Mouse (Mus musculus) embryonic stem cell, embryonic (primary cell): ENCODE measurements around the gene Slfn14.
"Not testable (repeated sequence)": the region's sequence is repeated elsewhere in the genome, so short reads cannot be mapped to it uniquely, and the experiment has no call there.

Experiments used
- CTCF ChIA-PET, 4 experiments: fragments of 300-600 bp in 2 of 4; fragments of 350-600 bp in 2 of 4; sonication (Branson Sonifier 250); formaldehyde crosslinking; loops; one replicate each; lab custom pipeline; 2022; ENCODE audit warnings: inconsistent platforms in 2 of 4; lab: Charles Lee
- POLR2A ChIA-PET, 4 experiments: fragments of 300-600 bp in 2 of 4; fragments of 350-600 bp in 2 of 4; sonication (Branson Sonifier 250); formaldehyde crosslinking; loops; one replicate each; lab custom pipeline; 2022; ENCODE audit warnings: antibody characterized with exemption in 4 of 4, inconsistent platforms in 1 of 4; lab: Charles Lee

Slfn14 gene

DNA sequence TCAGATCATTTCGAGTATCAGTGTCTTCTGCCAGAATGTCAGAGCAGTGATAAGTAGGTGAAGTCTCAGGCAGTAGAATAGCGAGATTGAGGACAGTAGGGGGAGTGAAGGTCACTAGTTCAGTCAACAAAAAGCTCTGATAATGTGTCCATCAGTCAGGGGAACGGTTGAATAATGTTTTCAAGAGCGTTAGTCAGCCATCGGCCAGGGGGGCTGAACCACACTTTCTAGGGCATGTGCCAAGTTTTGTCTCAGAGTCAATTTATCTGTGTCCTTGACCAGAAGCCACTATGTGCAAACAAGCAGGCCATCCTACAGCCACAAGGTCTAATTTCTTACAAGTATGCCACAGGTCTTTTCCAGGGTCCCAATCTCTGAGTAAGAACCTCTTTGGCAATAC, 29.3 kb downstream of the Slfn14 start:
- POLR2A ChIA-PET = interaction anchor here in 2 of 4 experiments (0.6 to 1.2 kb wide), 2 partner anchors 14 to 1614 kb away, joined by 5 to 6 read pairs; no protein-coding TSS in a partner anchor
- CTCF ChIA-PET = not testable (repeated sequence)

DNA sequence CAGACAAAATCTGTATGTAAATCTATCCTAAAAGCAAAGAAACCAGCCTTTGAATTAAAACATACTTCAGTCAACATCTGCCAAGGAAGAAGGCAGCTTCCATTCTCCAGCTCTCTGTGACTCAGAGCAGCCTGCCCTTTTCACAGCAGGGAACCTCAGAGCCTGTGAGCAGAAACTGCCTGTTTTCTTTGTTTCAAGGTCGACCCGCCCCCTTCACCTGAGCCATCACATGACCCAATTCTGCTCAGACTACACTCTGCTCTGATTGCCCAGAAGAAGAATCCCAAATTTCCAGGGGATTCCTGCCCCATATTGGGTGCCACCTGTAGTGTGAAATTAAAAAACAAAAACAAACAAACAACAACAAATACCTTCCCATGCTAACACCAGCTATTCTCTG, 46.7 kb downstream of the Slfn14 start:
- ChIA-PET CTCF (interaction anchor here in 2 of 4 experiments (1.4 to 1.5 kb wide), 2 partner anchors 8 to 9 kb away, joined by 4 to 7 read pairs; no protein-coding TSS in a partner anchor), POLR2A (interaction anchor here in 3 of 4 experiments (0.9 to 1.4 kb wide), 9 partner anchors 8 to 233 kb away, joined by 3 to 5 read pairs (median 4); partner anchors contain the start of genes Ap2b1 (in 1 of the 3) and Taf15 (in 1 of the 3))

GRCm38 (mm10) chr11:83238389-83238788, 48.1 kb downstream of the Slfn14 start:
- CTCF ChIA-PET = no interaction called here
- POLR2A ChIA-PET = interaction anchor here in 2 of 4 experiments (0.8 to 2.1 kb wide), 4 partner anchors 11 to 33 kb away, joined by 3 to 7 read pairs (median 6); no protein-coding TSS in a partner anchor

GRCm38 (mm10) chr11:83237390-83237789, 49.1 kb downstream of the Slfn14 start:
- CTCF ChIA-PET = not testable (repeated sequence)
- POLR2A ChIA-PET = interaction anchor here in 2 of 4 experiments (1.3 to 2.1 kb wide), 4 partner anchors 31 to 54 kb away, joined by 3 to 7 read pairs (median 5); no protein-coding TSS in a partner anchor

DNA sequence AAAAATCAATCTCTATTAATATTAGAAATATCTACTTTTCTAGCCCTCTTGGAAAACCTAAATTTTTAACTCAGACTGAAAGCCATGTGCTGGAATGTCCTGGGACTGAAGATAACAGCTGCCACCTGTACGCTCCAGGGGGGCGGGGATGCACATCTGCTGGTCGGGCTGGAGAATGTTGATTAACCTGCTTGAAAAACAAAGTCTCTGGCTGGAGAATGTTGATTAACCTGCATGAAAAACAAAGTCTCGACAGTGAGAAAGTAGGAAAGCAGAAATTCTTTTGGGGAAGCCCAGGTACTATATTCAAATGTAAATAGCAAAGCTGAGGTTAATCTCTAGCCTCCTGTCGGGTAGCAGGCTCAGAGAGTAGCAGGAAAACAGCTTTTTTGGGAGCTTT, 52.9 kb downstream of the Slfn14 start:
- POLR2A ChIA-PET = interaction anchor here in 1 of 4 experiments (0.7 kb wide), 1 partner anchor 39 kb away, joined by 4 read pairs; no protein-coding TSS in a partner anchor
- CTCF ChIA-PET = interaction anchor here in 1 of 4 experiments (0.7 kb wide), 1 partner anchor 30 kb away, joined by 3 read pairs; no protein-coding TSS in a partner anchor

DNA sequence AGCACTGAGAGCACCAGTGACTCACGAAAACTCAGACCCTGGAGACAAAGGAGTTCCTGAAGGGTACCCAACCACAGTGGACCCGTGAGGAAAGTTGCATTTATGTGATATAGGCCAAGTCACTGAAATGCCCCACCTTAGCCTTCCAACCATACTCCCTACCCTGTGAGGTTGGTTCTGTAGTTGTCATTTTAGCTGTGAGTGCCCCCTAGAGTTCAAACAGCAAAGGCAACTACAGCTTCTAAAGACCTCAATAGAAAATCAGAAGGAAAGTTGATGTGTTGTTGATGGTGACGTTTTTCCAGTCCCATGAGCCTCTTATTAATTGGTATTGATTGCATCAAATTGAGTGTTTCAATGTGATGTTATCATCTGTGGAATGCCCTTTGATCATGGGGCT, 55.6 kb downstream of the Slfn14 start:
- ChIA-PET CTCF (interaction anchor here in 2 of 4 experiments (0.6 to 1.3 kb wide), 6 partner anchors 9 to 58 kb away, joined by 3 to 16 read pairs (median 4); partner anchors contain the start of gene Slfn3 (in 2 of the 2)), POLR2A (interaction anchor here in 3 of 4 experiments (0.5 to 1.2 kb wide), 5 partner anchors 9 to 519 kb away, joined by 3 to 8 read pairs (median 5); no protein-coding TSS in a partner anchor)

DNA sequence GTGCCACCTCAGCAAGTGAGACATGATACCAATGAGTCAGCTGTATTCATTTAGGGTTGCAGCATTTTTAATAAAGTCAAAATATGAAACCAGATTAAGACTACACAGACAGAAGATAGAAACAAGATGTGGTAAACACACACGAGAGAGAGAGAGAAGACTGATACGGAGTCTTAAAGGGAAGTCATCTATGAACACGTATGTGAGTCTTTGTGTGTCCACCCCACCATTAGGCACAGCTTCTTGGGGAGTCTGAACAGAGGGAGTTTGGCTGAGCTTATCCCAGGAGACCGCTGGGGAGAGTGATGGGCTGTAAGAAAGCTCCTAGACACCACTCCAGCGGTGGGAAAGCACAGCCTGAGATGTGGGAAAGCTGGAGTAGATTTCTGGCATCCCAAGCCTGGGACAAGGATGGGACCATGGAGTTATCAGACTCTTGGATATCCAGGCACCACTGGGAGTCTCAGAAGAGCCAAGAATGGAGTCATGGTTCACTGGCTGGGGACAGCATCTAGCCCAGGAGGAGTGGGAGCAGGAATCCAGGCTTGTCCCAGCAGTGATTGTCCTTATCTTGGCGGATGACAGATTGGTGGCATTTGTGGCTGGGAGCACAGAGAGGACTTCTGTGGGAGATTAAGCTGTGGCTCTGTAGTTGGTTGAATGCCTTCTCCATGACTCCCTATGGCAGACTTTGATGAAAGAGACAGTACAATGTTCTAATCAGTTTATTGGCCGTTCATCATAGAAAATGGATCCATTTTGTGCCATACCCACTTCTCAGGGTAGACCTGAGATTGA, 58.4 kb downstream of the Slfn14 start:
- ChIA-PET POLR2A (interaction anchor here in 1 of 4 experiments (1.2 kb wide), 1 partner anchor 11 kb away, joined by 4 read pairs; no protein-coding TSS in a partner anchor), CTCF (interaction anchor here in 1 of 4 experiments (1.4 kb wide), 1 partner anchor 35 kb away, joined by 3 read pairs; no protein-coding TSS in a partner anchor)

DNA sequence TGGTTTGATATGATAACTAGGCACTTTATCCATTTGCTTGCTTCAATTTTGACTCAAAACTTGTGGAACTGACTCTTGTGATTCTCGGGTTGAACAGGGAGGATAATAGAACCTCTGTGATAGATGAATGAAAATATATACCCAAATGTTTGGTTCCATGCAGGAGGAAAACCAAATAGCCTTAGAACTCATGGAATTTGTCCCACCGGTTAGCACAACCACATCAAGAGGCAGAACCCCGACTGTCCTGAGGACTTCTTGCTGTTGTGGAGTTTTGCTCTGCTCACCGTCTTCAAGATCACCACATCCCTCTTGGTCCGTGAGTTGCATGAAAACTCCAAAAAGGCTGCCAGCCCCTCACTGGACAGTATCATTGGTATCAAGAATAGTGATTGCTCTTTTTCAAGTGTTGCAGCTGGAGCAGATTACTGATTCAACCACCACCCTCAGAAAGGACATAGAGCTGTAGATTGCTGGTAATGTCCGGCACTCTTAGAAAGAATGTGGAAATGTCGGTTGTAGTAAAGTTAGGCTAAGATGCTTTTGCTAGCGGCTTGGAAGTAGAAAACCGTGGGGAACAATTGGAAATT, 61.1 kb downstream of the Slfn14 start:
- ChIA-PET CTCF (no interaction called here), POLR2A (no interaction called here)
